Mouse (Mus musculus): ENCODE measurements around the gene Tmem144.

DNA sequence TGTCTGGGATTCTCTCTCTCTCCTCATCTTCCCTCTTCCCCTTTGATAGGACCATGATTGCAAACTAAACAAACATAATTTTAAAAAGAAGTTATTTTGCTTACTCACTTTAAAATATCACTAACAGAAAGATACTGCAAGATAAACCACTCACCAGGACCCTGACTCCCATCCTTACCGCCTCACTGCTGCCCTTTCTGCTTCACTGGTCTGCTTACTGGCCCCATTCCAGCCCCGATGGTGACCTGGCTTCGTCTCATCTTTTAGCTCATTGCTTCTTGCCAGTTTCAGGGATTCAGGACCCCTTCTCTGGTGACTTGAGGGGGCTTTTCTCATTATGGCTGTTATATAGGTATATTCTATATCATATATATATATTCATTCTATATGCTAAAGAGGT, 13.5 kb upstream of the Tmem144 start:
- TF ChIP-seq POLR2A (IDR thresholded peaks at IDR 0.05; ENCODE audit: borderline replicate concordance, insufficient read depth, low read length) (no peak), CTCF (IDR thresholded peaks at IDR 0.05; ENCODE audit: borderline replicate concordance, insufficient read depth, low read depth, low read length) (no peak)

Measured in cerebellum, adult 2 months (tissue).